Mouse (Mus musculus) heart, adult 2 months (tissue): ENCODE results near the gene Fhit. TPM values are rescaled to one million over a fixed set of nuclear protein-coding genes. Genes with fewer than 3 reads are reported as not detected.

Experiments
- DNase-seq, 2 experiments: peaks; one replicate each; pipeline ENCODE4 v3.0.0; 2021
- H3K27ac ChIP-seq: fragments of 200-600 bp; 2 replicates; pipeline ENCODE4 v1.8.1; 2022
- H3K27me3 ChIP-seq: fragments of 200-500 bp; 2 replicates; pipeline ENCODE4 v1.6.1; 2012; ENCODE audit warnings: mild to moderate bottlenecking, low read length, inconsistent platforms, mixed read lengths; ENCODE audit not compliant: control insufficient read depth, insufficient read depth
- H3K36me3 ChIP-seq: fragments of 200-500 bp; 2 replicates; pipeline ENCODE4 v1.6.1; 2012; ENCODE audit warnings: low read length, inconsistent platforms; ENCODE audit not compliant: control insufficient read depth, insufficient read depth
- H3K4me1 ChIP-seq: fragments of 200-500 bp; 2 replicates; pipeline ENCODE4 v1.6.1; 2011; ENCODE audit warnings: low read length; ENCODE audit not compliant: control insufficient read depth, insufficient read depth
- H3K4me3 ChIP-seq: fragments of 200-600 bp; 2 replicates; pipeline ENCODE4 v1.8.1; 2022
- H3K79me2 ChIP-seq: fragments of 200-500 bp; replicated peaks from 2 replicates; pipeline ENCODE4 v1.6.1; 2012; ENCODE audit warnings: mild to moderate bottlenecking, inconsistent platforms, low read length, moderate library complexity, mixed read lengths; ENCODE audit not compliant: control insufficient read depth, insufficient read depth
- H3K9ac ChIP-seq: fragments of 200-500 bp; 2 replicates; pipeline ENCODE4 v1.6.1; 2012; ENCODE audit warnings: low read depth, mild to moderate bottlenecking, control low read depth, inconsistent platforms, low read length, mixed read lengths
- CTCF ChIP-seq: fragments of 200-600 bp; IDR thresholded peaks from 2 replicates; pipeline ENCODE4 v1.8.1; 2022; ENCODE audit warnings: antibody characterized with exemption, mild to moderate bottlenecking, moderate library complexity
- EP300 ChIP-seq: fragments of 200-500 bp; IDR thresholded peaks from 2 replicates; pipeline ENCODE4 v1.6.1; 2011; ENCODE audit warnings: low read depth, low read length, control low read depth; ENCODE audit not compliant: insufficient read depth
- POLR2A ChIP-seq: fragments of 200-500 bp; IDR thresholded peaks from 2 replicates; pipeline ENCODE4 v1.6.1; 2011; ENCODE audit warnings: mild to moderate bottlenecking, low read depth, low read length, control low read depth; ENCODE audit not compliant: insufficient read depth
- WGBS: fragments of 180-500 bp; shearing (Covaris S2); methylation state at CpG from one replicate; pipeline ENCODE4 v1.1.7; 2018; 5-methylcytosine and 5-hydroxymethylcytosine counted together
- intact Hi-C: fragments of 180-260 bp; cut with DNase I; formaldehyde crosslinking; loops from one replicate; pipeline ENCODE4 v1.15.1; 2025
- polyA plus RNA-seq: library from polyadenylated mRNA; depleted of rRNA; stranded (reverse); fragments of >200 nt; gene quantifications from 2 replicates; pipeline ENCODE4 v1.2.3, GENCODE M21; 2012
- total RNA-seq, 2 experiments: library from RNA; stranded (reverse); gene quantifications; 2 replicates each; pipeline ENCODE4 v1.2.3; 2021

Gene Fhit
- total and polyA plus RNA-seq, 3 experiments = 1.7 to 2.3 (median 1.7) TPM

- TF ChIP-seq CTCF = no peak
- no peak for TF ChIP-seq EP300
- TF ChIP-seq POLR2A = no peak
- WGBS = 66% methylated on average over 7 of the region's 7 CpGs
Observed at GRCm38 (mm10) chr14:10013003-10013816, 1148.6 kb downstream of the Fhit start.

GRCm38 (mm10) chr14:10006278-10006677 lies 1155.6 kb downstream of the Fhit start:
- Histone ChIP-seq H3K4me1 (no peaks in the 10 kb centered on the region), H3K79me2 (no peaks in the 10 kb centered on the region), H3K27ac (no peak overlapping the region), H3K9ac (no peak overlapping the region), H3K4me3 (no peak overlapping the region), H3K27me3 (no peaks in the 10 kb centered on the region), H3K36me3 (no peaks in the 10 kb centered on the region)
- no peak for TF ChIP-seq EP300
- TF ChIP-seq CTCF = no peak
- TF ChIP-seq POLR2A = no peak
- intact Hi-C loops = no loop called here
- DNase-seq = no peak
- 58% methylated on average over 5 of the region's 5 CpGs for WGBS

More at GRCm38 (mm10) chr14:10013003-10013816, 1148.6 kb downstream of the Fhit start:
- Histone ChIP-seq H3K27me3 (no peaks in the 10 kb centered on the region), H3K79me2 (no peaks in the 10 kb centered on the region), H3K27ac (no peak overlapping the region), H3K9ac (no peak overlapping the region), H3K36me3 (no peaks in the 10 kb centered on the region), H3K4me1 (no peaks in the 10 kb centered on the region), H3K4me3 (no peak overlapping the region)
- intact Hi-C loops = no loop called here
- DNase-seq = no peak

GRCm38 (mm10) chr14:10003847-10004246 lies 1158.0 kb downstream of the Fhit start:
- WGBS = 75% methylated on average over 2 of the region's 2 CpGs

GRCm38 (mm10) chr14:9990677-9991076 lies 1171.2 kb downstream of the Fhit start:
- H3K27ac ChIP-seq = no peak overlapping the region
- H3K79me2 ChIP-seq = no peaks in the 10 kb centered on the region
- intact Hi-C loops = no loop called here
- TF ChIP-seq EP300 = no peak
- no peak for TF ChIP-seq POLR2A
- TF ChIP-seq CTCF = no peak
- H3K4me1 ChIP-seq = no peaks in the 10 kb centered on the region
- H3K36me3 ChIP-seq = no peaks in the 10 kb centered on the region
- H3K27me3 ChIP-seq = no peaks in the 10 kb centered on the region
- no peak overlapping the region for H3K4me3 ChIP-seq
- H3K9ac ChIP-seq = no peak overlapping the region
- no peak for DNase-seq
- WGBS = 81% methylated on average over 1 of the region's 1 CpGs

More at GRCm38 (mm10) chr14:10003847-10004246, 1158.0 kb downstream of the Fhit start:
- Histone ChIP-seq H3K79me2 (no peaks in the 10 kb centered on the region), H3K36me3 (no peaks in the 10 kb centered on the region), H3K4me1 (no peaks in the 10 kb centered on the region), H3K9ac (no peak overlapping the region), H3K4me3 (no peak overlapping the region), H3K27ac (no peak overlapping the region), H3K27me3 (no peaks in the 10 kb centered on the region)
- intact Hi-C loops = no loop called here
- TF ChIP-seq EP300 (no peak), CTCF (no peak), POLR2A (no peak)
- DNase-seq = no peak

GRCm38 (mm10) chr14:9976934-9977510 lies 1184.8 kb downstream of the Fhit start:
- no peak for DNase-seq
- TF ChIP-seq POLR2A (no peak), EP300 (no peak), CTCF (no peak)
- 37% methylated on average over 3 of the region's 3 CpGs for WGBS
- Histone ChIP-seq H3K9ac (no peak overlapping the region), H3K79me2 (no peaks in the 10 kb centered on the region), H3K4me3 (no peak overlapping the region), H3K27me3 (no peaks in the 10 kb centered on the region), H3K27ac (no peak overlapping the region), H3K36me3 (no peaks in the 10 kb centered on the region), H3K4me1 (no peaks in the 10 kb centered on the region)
- intact Hi-C loops = no loop called here

- WGBS = 67% methylated on average over 3 of the region's 3 CpGs
- intact Hi-C loops = no loop called here
- H3K4me3 ChIP-seq = no peak overlapping the region
Observed at GRCm38 (mm10) chr14:9974402-9974801, 1187.4 kb downstream of the Fhit start.

More at GRCm38 (mm10) chr14:9974402-9974801, 1187.4 kb downstream of the Fhit start:
- H3K27me3 ChIP-seq = no peaks in the 10 kb centered on the region
- H3K36me3 ChIP-seq = no peaks in the 10 kb centered on the region
- H3K79me2 ChIP-seq = no peaks in the 10 kb centered on the region
- H3K9ac ChIP-seq = no peak overlapping the region
- no peak for TF ChIP-seq EP300
- no peak for TF ChIP-seq POLR2A
- no peak for TF ChIP-seq CTCF
- no peak overlapping the region for H3K27ac ChIP-seq
- no peaks in the 10 kb centered on the region for H3K4me1 ChIP-seq
- DNase-seq = no peak
